8 mouse cellular contexts compared by ENCODE assay signal in the genomic region with DNA sequence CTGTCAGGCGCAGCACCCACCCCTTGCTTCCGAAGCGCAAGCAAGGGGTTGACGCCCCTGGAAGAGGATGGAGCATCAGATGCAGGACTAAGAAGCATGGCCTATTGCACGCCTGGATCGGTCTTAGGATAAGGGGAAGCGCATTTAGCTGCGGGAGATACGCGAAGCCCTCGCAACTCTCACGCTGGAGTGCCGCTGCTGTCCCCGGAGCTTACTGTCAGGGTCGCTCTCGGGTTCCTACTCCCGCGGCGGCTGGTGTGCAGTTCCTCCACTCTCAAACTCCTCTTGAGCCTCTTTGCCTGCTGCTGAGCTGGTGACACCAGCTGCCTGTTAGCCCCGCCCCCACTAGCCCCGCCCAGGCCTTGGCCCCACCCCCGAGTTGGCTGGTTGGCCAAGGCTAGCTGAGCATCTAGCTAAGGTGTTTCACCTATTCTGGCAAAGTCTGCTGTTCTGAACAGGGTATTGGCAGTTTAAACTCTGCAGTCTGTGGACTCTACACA. TPM values are rescaled to one million over a fixed set of nuclear protein-coding genes. Genes with fewer than 3 reads are reported as not detected.
DNase-seq lines count a peak whose midpoint lies in the region; ATAC-seq lines count a peak whose summit lies in the region.

No protein-coding gene starts in this region.

- ATAC-seq in activated CD4-positive, CD25-positive, alpha-beta regulatory T cell, adult 4 months = peak; percentile 60
- peak; percentile 68 for ATAC-seq in common myeloid progenitor, adult 5-6 weeks (replicated peaks; ENCODE audit: low read depth, poor library complexity, severe bottlenecking)
- peak; percentile 84 for ATAC-seq in hindbrain, embryonic 16.5 days

- H3K36me3 ChIP-seq in hindbrain, embryonic 16.5 days (ENCODE audit: control insufficient read depth, insufficient read depth, low read length) = no peaks in the 10 kb centered on the region

- no peaks in the 10 kb centered on the region for H3K9me3 ChIP-seq in hindbrain, embryonic 16.5 days (ENCODE audit: control insufficient read depth, low read length)

- H3K4me3 ChIP-seq in hindbrain, embryonic 16.5 days (ENCODE audit: low read length) = peak overlapping the region; percentile 57

- peaks cover 7% of the 10 kb centered on the region for H3K4me1 ChIP-seq in hindbrain, embryonic 16.5 days (ENCODE audit: control insufficient read depth, insufficient read depth, low read depth, low read length)

- peak; percentile 73 for DNase-seq in gastrocnemius, adult 18-20 months (ENCODE audit: low spot score)
- peak; percentile 67 to 70 for DNase-seq in left cerebral cortex, adult 18-20 months (ENCODE audit: low spot score in 2 of 2)
- peak; percentile 88 to 89 for DNase-seq in lung, postnatal 4 days
- peak; percentile 55 for DNase-seq in retina, postnatal 7 days (ENCODE audit: low read depth, low spot score)
- DNase-seq in urinary bladder, adult 18-20 months (ENCODE audit: low spot score in 2 of 2) = peak; percentile 82 to 85

- H3K27me3 ChIP-seq in hindbrain, embryonic 16.5 days (replicated peaks; ENCODE audit: control insufficient read depth, insufficient read depth, low read length) = 0 out of 2 replicates have a peak, but pooled peaks cover 2% of the 10 kb centered on the region

- H3K9ac ChIP-seq in hindbrain, embryonic 16.5 days (ENCODE audit: low read depth, low read length) = peak overlapping the region; percentile 62

- WGBS in hindbrain, embryonic 16.5 days = 0% methylated on average over 11 of the region's 22 CpGs

- H3K27ac ChIP-seq in hindbrain, embryonic 16.5 days (ENCODE audit: low read depth, low read length) = peak overlapping the region; percentile 65

- peak overlapping the region; percentile 96 for H3K4me2 ChIP-seq in hindbrain, embryonic 16.5 days (ENCODE audit: low read length)

RNA-seq across cellular contexts. Expression of gene Ephx1, which starts 3.4 kb away (rescaled TPM):
- 100 to 1,000 TPM; 125 to 176 TPM for polyA plus RNA-seq in activated CD4-positive, CD25-positive, alpha-beta regulatory T cell, adult 4 months (2017; shearing (Covaris generic))
- total RNA-seq in common myeloid progenitor, adult 5-6 weeks (2017) = 1.1 TPM in 1 of 2 replicates, not detected in the other
- 10 to 100 TPM; 13.0 to 16.0 TPM for total RNA-seq in gastrocnemius, adult 18-20 months (2021)
- polyA plus RNA-seq in hindbrain, embryonic 16.5 days (2015; fragmentation: Nextera tagmentation; extraction: Ambion mirVana) = 11.8 and 16.4 TPM in 2 replicates
- 10 to 100 TPM; 27.6 to 30.8 TPM for total RNA-seq in left cerebral cortex, adult 18-20 months (2021)

RNA-seq across cellular contexts. Expression of gene 9130409I23Rik, which starts 33.8 kb away (rescaled TPM):
- polyA plus RNA-seq in activated CD4-positive, CD25-positive, alpha-beta regulatory T cell, adult 4 months (2017; shearing (Covaris generic)) = under 1 TPM in 1 of 2 experiments, not detected in 1; 0.29 TPM
- total RNA-seq in common myeloid progenitor, adult 5-6 weeks (2017) = not detected in 2 replicates
- not detected for total RNA-seq in gastrocnemius, adult 18-20 months (2021)
- not detected in 2 replicates for polyA plus RNA-seq in hindbrain, embryonic 16.5 days (2015; fragmentation: Nextera tagmentation; extraction: Ambion mirVana)
- total RNA-seq in left cerebral cortex, adult 18-20 months (2021) = not detected

Comparison
In these comparisons a context has a peak if more than half of its experiments do, and no peak if none do; other contexts are left out.
1. Peak in every context shown above with its lines: DNase-seq, ATAC-seq, H3K4me3 ChIP-seq and H3K27ac ChIP-seq.